Mouse (Mus musculus): ENCODE measurements around the gene Pde6c. TPM values are rescaled to one million over a fixed set of nuclear protein-coding genes. Genes with fewer than 3 reads are reported as not detected.

Pde6c gene
- total RNA-seq, 2 experiments from 2014 or later = not detected

Other genes starting within 250 kb of the Pde6c start
- 11.1 and 12.2 TPM in 2 replicates for gene Myof, start 89.2 kb upstream of the Pde6c start, total RNA-seq (2015)
- 6.0 and 9.0 TPM in 2 replicates for gene Myof, start 89.2 kb upstream of the Pde6c start, total RNA-seq (2017)
- 50.9 and 59.7 TPM in 2 replicates for gene Cep55, start 77.8 kb upstream of the Pde6c start, total RNA-seq (2015)
- gene Cep55, start 77.8 kb upstream of the Pde6c start, total RNA-seq (2017) = 68.9 and 80.2 TPM in 2 replicates
- 0.23 and 0.96 TPM in 2 replicates for gene Ffar4, start 35.7 kb upstream of the Pde6c start, total RNA-seq (2015)
- 0.73 and 0.81 TPM in 2 replicates for gene Ffar4, start 35.7 kb upstream of the Pde6c start, total RNA-seq (2017)
- gene Rbp4, start 7.5 kb upstream of the Pde6c start, total RNA-seq (2015) = not detected in 2 replicates
- gene Rbp4, start 7.5 kb upstream of the Pde6c start, total RNA-seq (2017) = not detected in 2 replicates
- 15.6 and 17.9 TPM in 2 replicates for gene Fra10ac1, start 91.4 kb downstream of the Pde6c start, total RNA-seq (2015)
- 16.4 and 17.6 TPM in 2 replicates for gene Fra10ac1, start 91.4 kb downstream of the Pde6c start, total RNA-seq (2017)
- gene Lgi1, start 131.8 kb downstream of the Pde6c start, total RNA-seq (2015) = not detected in 2 replicates
- not detected in 2 replicates for gene Lgi1, start 131.8 kb downstream of the Pde6c start, total RNA-seq (2017)

Measured in megakaryocyte, adult 5-6 weeks (primary cell).